In genomic region chr3:9173643-9174516, GRCm38 (mm10) we compare ENCODE assay signal across 8 mouse cellular contexts.
DNase-seq lines count a peak whose midpoint lies in the region; ATAC-seq lines count a peak whose summit lies in the region.

No protein-coding gene starts in this region.

- H3K27ac ChIP-seq in brown adipose tissue, adult 24 weeks (replicated peaks; ENCODE audit: low read depth, low read length), result no peak overlapping the region
- peak overlapping the region; percentile 92 for H3K27ac ChIP-seq in lung, embryonic 16.5 days (ENCODE audit: low read length)

- H3K36me3 ChIP-seq in lung, embryonic 16.5 days (ENCODE audit: control insufficient read depth, insufficient read depth, low read length), result no peaks in the 10 kb centered on the region

- 13% methylated on average over 16 of the region's 16 CpGs for WGBS in lung, embryonic 16.5 days

- no peaks in the 10 kb centered on the region for H3K4me1 ChIP-seq in brown adipose tissue, adult 24 weeks (ENCODE audit: control insufficient read depth, insufficient read depth, insufficient read length, low read length)
- peaks cover 13% of the 10 kb centered on the region for H3K4me1 ChIP-seq in lung, embryonic 16.5 days (replicated peaks; ENCODE audit: control insufficient read depth, insufficient read depth, low read length)

- intact Hi-C loops in heart, postnatal 25 days (cut with DNase I), result no loop called here

- peak; percentile 47 for DNase-seq in A20 (ENCODE audit: low read depth, low spot score)
- DNase-seq in forelimb bud, embryonic 11.5 days (ENCODE audit: low read depth, low spot score), result peak; percentile 24
- DNase-seq in heart, postnatal 25 days (ENCODE audit: low spot score), result peak; percentile 28
- peak; percentile 77 to 82 for DNase-seq in kidney, postnatal 4 days
- peak; percentile 17 for DNase-seq in retina, postnatal 7 days (ENCODE audit: low read depth, low spot score)

- peak; percentile 79 for ATAC-seq in lung, embryonic 16.5 days (ENCODE audit: low read depth)
- ATAC-seq in activated CD4-positive, CD25-positive, alpha-beta regulatory T cell, adult 4 months, result no peak

- H3K27me3 ChIP-seq in lung, embryonic 16.5 days (ENCODE audit: control insufficient read depth, insufficient read depth, low read depth, low read length), result no peaks in the 10 kb centered on the region

- H3K9me3 ChIP-seq in lung, embryonic 16.5 days (ENCODE audit: control insufficient read depth, low read length), result no peaks in the 10 kb centered on the region; the same call in 1 of the 2 replicates

- peak overlapping the region; percentile 44 for H3K9ac ChIP-seq in lung, embryonic 16.5 days (ENCODE audit: low read length)

- H3K4me2 ChIP-seq in lung, embryonic 16.5 days (ENCODE audit: low read depth, low read length), result peak overlapping the region; percentile 53

- peak overlapping the region; percentile 19; the same call in 1 of the 2 replicates for H3K4me3 ChIP-seq in brown adipose tissue, adult 24 weeks (ENCODE audit: insufficient read depth, low read depth, low read length)
- H3K4me3 ChIP-seq in lung, embryonic 16.5 days (ENCODE audit: low read length), result peak overlapping the region; percentile 27

Comparison
In these comparisons a context has a peak if more than half of its experiments do, and no peak if none do; other contexts are left out.
1. DNase-seq: peak in every context shown above with its lines; median percentile 80 in kidney, postnatal 4 days; 47 in A20; 28 in heart, postnatal 25 days; 24 in forelimb bud, embryonic 11.5 days; 17 in retina, postnatal 7 days.